Mouse (Mus musculus): Measurements from ENCODE around the gene Taldo1.

Gene Taldo1

GRCm38 (mm10) chr7:141387807-141388486 lies 4.1 kb upstream of the Taldo1 start:
- no peak for DNase-seq (ENCODE audit: low read depth, low spot score)

GRCm38 (mm10) chr7:141388487-141389109 lies 3.4 kb upstream of the Taldo1 start:
- DNase-seq (ENCODE audit: low read depth, low spot score): no peak

- DNase-seq (ENCODE audit: low read depth, low spot score): no peak
Observed at GRCm38 (mm10) chr7:141390326-141391259, 1.4 kb upstream of the Taldo1 start.

GRCm38 (mm10) chr7:141392552-141393222 lies 688 bp downstream of the Taldo1 start:
- no peak for DNase-seq (ENCODE audit: low read depth, low spot score)

- DNase-seq (ENCODE audit: low read depth, low spot score): no peak
Observed at GRCm38 (mm10) chr7:141394158-141394557, 2.2 kb downstream of the Taldo1 start.

- DNase-seq (ENCODE audit: low read depth, low spot score): peak; percentile 87
Observed at GRCm38 (mm10) chr7:141394771-141395170, 2.8 kb downstream of the Taldo1 start.

GRCm38 (mm10) chr7:141395348-141395747 lies 3.3 kb downstream of the Taldo1 start:
- no peak for DNase-seq (ENCODE audit: low read depth, low spot score)

- peak; percentile 66 for DNase-seq (ENCODE audit: low read depth, low spot score)
Observed at GRCm38 (mm10) chr7:141403305-141403704, 11.3 kb downstream of the Taldo1 start.

GRCm38 (mm10) chr7:141405466-141405865 lies 13.5 kb downstream of the Taldo1 start:
- DNase-seq (ENCODE audit: low read depth, low spot score): no peak

- DNase-seq (ENCODE audit: low read depth, low spot score): peak; percentile 43
Observed at GRCm38 (mm10) chr7:141407670-141408069, 15.7 kb downstream of the Taldo1 start.

GRCm38 (mm10) chr7:141408833-141409232 lies 16.8 kb downstream of the Taldo1 start:
- DNase-seq (ENCODE audit: low read depth, low spot score): peak; percentile 85

GRCm38 (mm10) chr7:141410631-141411030 lies 18.6 kb downstream of the Taldo1 start:
- no peak for DNase-seq (ENCODE audit: low read depth, low spot score)

GRCm38 (mm10) chr7:141411667-141412066 lies 19.7 kb downstream of the Taldo1 start:
- DNase-seq (ENCODE audit: low read depth, low spot score): no peak

- no peak for DNase-seq (ENCODE audit: low read depth, low spot score)
Observed at GRCm38 (mm10) chr7:141413331-141413730, 21.3 kb downstream of the Taldo1 start.

GRCm38 (mm10) chr7:141413809-141414584 lies 22.0 kb downstream of the Taldo1 start, which contains the start of gene Gatd1:
Gene Gatd1 (minus strand): TSS chr7:141414136.
- peak; percentile 100 for DNase-seq (ENCODE audit: low read depth, low spot score)

GRCm38 (mm10) chr7:141416144-141416841 lies 24.3 kb downstream of the Taldo1 start:
- DNase-seq (ENCODE audit: low read depth, low spot score): peak; percentile 56

GRCm38 (mm10) chr7:141417731-141418681 lies 26.0 kb downstream of the Taldo1 start:
- DNase-seq (ENCODE audit: low read depth, low spot score): no peak

GRCm38 (mm10) chr7:141418970-141419369 lies 27.0 kb downstream of the Taldo1 start:
- no peak for DNase-seq (ENCODE audit: low read depth, low spot score)

All from ES-CJ7 (cell line).